Mouse (Mus musculus): ENCODE data around the gene Nfix.

- no peak for TF ChIP-seq POLR2A (IDR thresholded peaks at IDR 0.05; ENCODE audit: insufficient read depth, low read depth, low read length)
- no peak for TF ChIP-seq EP300 (IDR thresholded peaks at IDR 0.05; ENCODE audit: insufficient read depth, low read depth, low read length)
- TF ChIP-seq CTCF (IDR thresholded peaks at IDR 0.05), result no peak
Measured at GRCm38 (mm10) chr8:84792429-84792947, 7.7 kb downstream of the Nfix start.

Measured in heart, adult 2 months (tissue).